8 mouse cellular contexts compared by ENCODE assay signal in genomic region chr19:46305432-46306267, GRCm38 (mm10). TPM values are rescaled to one million over a fixed set of nuclear protein-coding genes. Genes with fewer than 3 reads are reported as not detected.
DNase-seq lines count a peak whose midpoint lies in the region; ATAC-seq lines count a peak whose summit lies in the region.

No protein-coding gene starts in this region.

- peak; percentile 96 for DNase-seq in CD4-positive helper T cell, adult 2 months (ENCODE audit: low read depth, low spot score)
- peak; percentile 92 to 97 for DNase-seq in adrenal gland, adult (ENCODE audit: inconsistent age in 2 of 2, low spot score in 1 of 2)
- DNase-seq in lung, adult 18-20 months, result peak; percentile 89 to 92
- peak; percentile 82 to 84 for DNase-seq in thymus, adult 18-20 months

- H3K4me3 ChIP-seq in embryonic facial prominence, embryonic 13.5 days, result peak overlapping the region; percentile 69
- peak overlapping the region; percentile 72 for H3K4me3 ChIP-seq in heart, embryonic 11.5 days (ENCODE audit: low read depth, low read length)
- H3K4me3 ChIP-seq in kidney, embryonic 14.5 days (ENCODE audit: low read length), result peak overlapping the region; percentile 73
- peak overlapping the region; percentile 47 for H3K4me3 ChIP-seq in neural tube, embryonic 12.5 days

- H3K36me3 ChIP-seq in embryonic facial prominence, embryonic 13.5 days, result peaks cover 18% of the 10 kb centered on the region
- H3K36me3 ChIP-seq in heart, embryonic 11.5 days (ENCODE audit: control insufficient read depth, insufficient read depth, low read length), result 0 out of 2 replicates have a peak, but pooled peaks cover 2% of the 10 kb centered on the region
- peaks cover 5% of the 10 kb centered on the region for H3K36me3 ChIP-seq in kidney, embryonic 14.5 days (ENCODE audit: control insufficient read depth, insufficient read depth, low read length)
- peaks cover 3% of the 10 kb centered on the region; the same call in 1 of the 2 replicates for H3K36me3 ChIP-seq in neural tube, embryonic 12.5 days

- peaks cover 26% of the 10 kb centered on the region for H3K4me1 ChIP-seq in embryonic facial prominence, embryonic 13.5 days
- H3K4me1 ChIP-seq in heart, embryonic 11.5 days (ENCODE audit: control insufficient read depth, insufficient read depth, low read length), result peaks cover 15% of the 10 kb centered on the region
- H3K4me1 ChIP-seq in kidney, embryonic 14.5 days (ENCODE audit: control insufficient read depth, insufficient read depth, low read length), result peaks cover 14% of the 10 kb centered on the region
- peaks cover 27% of the 10 kb centered on the region for H3K4me1 ChIP-seq in neural tube, embryonic 12.5 days

- WGBS in embryonic facial prominence, embryonic 13.5 days, result under 1% methylated on average over 40 of the region's 43 CpGs
- WGBS in heart, embryonic 11.5 days (ENCODE audit: insufficient replicate concordance), result under 1% methylated on average over 42 of the region's 43 CpGs
- under 1% methylated on average over 42 of the region's 43 CpGs for WGBS in kidney, embryonic 14.5 days
- under 1% methylated on average over 42 of the region's 43 CpGs for WGBS in neural tube, embryonic 12.5 days

- peak; percentile 67 for ATAC-seq in embryonic facial prominence, embryonic 13.5 days (ENCODE audit: insufficient number of reproducible peaks, insufficient read depth, low FRiP score, low TSS enrichment, low read depth)
- ATAC-seq in heart, embryonic 11.5 days (replicated peaks; ENCODE audit: insufficient number of reproducible peaks, low FRiP score, low TSS enrichment), result peak; percentile 76
- peak; percentile 64 for ATAC-seq in kidney, embryonic 14.5 days (ENCODE audit: low FRiP score, low TSS enrichment)
- peak; percentile 43 for ATAC-seq in neural tube, embryonic 12.5 days (ENCODE audit: low FRiP score, low read depth)

- H3K4me2 ChIP-seq in embryonic facial prominence, embryonic 13.5 days, result peak overlapping the region; percentile 97
- H3K4me2 ChIP-seq in heart, embryonic 11.5 days, result peak overlapping the region; percentile 100
- H3K4me2 ChIP-seq in kidney, embryonic 14.5 days (replicated peaks; ENCODE audit: low read depth, low read length), result peak overlapping the region; percentile 98
- peak overlapping the region; percentile 92 for H3K4me2 ChIP-seq in neural tube, embryonic 12.5 days (replicated peaks)

- peak overlapping the region; percentile 60; the same call in 1 of the 2 replicates for H3K27ac ChIP-seq in embryonic facial prominence, embryonic 13.5 days
- peak overlapping the region; percentile 70 for H3K27ac ChIP-seq in heart, embryonic 11.5 days (ENCODE audit: low read depth, low read length)
- H3K27ac ChIP-seq in kidney, embryonic 14.5 days (ENCODE audit: low read depth, low read length), result peak overlapping the region; percentile 82
- no peak overlapping the region for H3K27ac ChIP-seq in neural tube, embryonic 12.5 days

- peak overlapping the region; percentile 76 for H3K9ac ChIP-seq in embryonic facial prominence, embryonic 13.5 days
- H3K9ac ChIP-seq in heart, embryonic 11.5 days (ENCODE audit: low read depth, low read length), result peak overlapping the region; percentile 79
- H3K9ac ChIP-seq in kidney, embryonic 14.5 days (ENCODE audit: low read depth, low read length), result peak overlapping the region; percentile 63
- peak overlapping the region; percentile 56 for H3K9ac ChIP-seq in neural tube, embryonic 12.5 days

- no peaks in the 10 kb centered on the region for H3K9me3 ChIP-seq in embryonic facial prominence, embryonic 13.5 days
- H3K9me3 ChIP-seq in heart, embryonic 11.5 days (replicated peaks; ENCODE audit: control insufficient read depth, low read length), result no peaks in the 10 kb centered on the region
- H3K9me3 ChIP-seq in kidney, embryonic 14.5 days (ENCODE audit: control insufficient read depth, low read length), result no peaks in the 10 kb centered on the region
- no peaks in the 10 kb centered on the region for H3K9me3 ChIP-seq in neural tube, embryonic 12.5 days

- peaks cover 30% of the 10 kb centered on the region for H3K27me3 ChIP-seq in embryonic facial prominence, embryonic 13.5 days
- H3K27me3 ChIP-seq in heart, embryonic 11.5 days (ENCODE audit: control insufficient read depth, insufficient read depth, low read length), result peaks cover 24% of the 10 kb centered on the region
- peaks cover 10% of the 10 kb centered on the region; the same call in 1 of the 2 replicates for H3K27me3 ChIP-seq in kidney, embryonic 14.5 days (ENCODE audit: control insufficient read depth, insufficient read depth, low read length)
- peaks cover 36% of the 10 kb centered on the region for H3K27me3 ChIP-seq in neural tube, embryonic 12.5 days (replicated peaks)

RNA-seq across cellular contexts. Expression of gene Nfkb2, which starts 1.5 kb away (rescaled TPM):
- 9.0 and 9.5 TPM in 2 replicates for polyA plus RNA-seq in embryonic facial prominence, embryonic 13.5 days (2015; fragmentation: Nextera tagmentation; extraction: Ambion mirVana)
- 6.8 and 7.3 TPM in 2 replicates for polyA plus RNA-seq in heart, embryonic 11.5 days (2014; fragmentation: Nextera tagmentation; extraction: Ambion mirVana)
- polyA plus RNA-seq in kidney, embryonic 14.5 days (2014; fragmentation: Nextera tagmentation; extraction: Ambion mirVana), result 6.3 and 8.9 TPM in 2 replicates
- polyA plus RNA-seq in neural tube, embryonic 12.5 days (2016; fragmentation: Nextera tagmentation; extraction: Ambion mirVana), result 3.9 and 4.0 TPM in 2 replicates

RNA-seq across cellular contexts. Expression of gene Psd, which starts 21.3 kb away (rescaled TPM):
- polyA plus RNA-seq in embryonic facial prominence, embryonic 13.5 days (2015; fragmentation: Nextera tagmentation; extraction: Ambion mirVana), result 5.0 and 6.0 TPM in 2 replicates
- 8.8 and 9.1 TPM in 2 replicates for polyA plus RNA-seq in heart, embryonic 11.5 days (2014; fragmentation: Nextera tagmentation; extraction: Ambion mirVana)
- 1.7 and 1.8 TPM in 2 replicates for polyA plus RNA-seq in kidney, embryonic 14.5 days (2014; fragmentation: Nextera tagmentation; extraction: Ambion mirVana)
- 29.9 and 31.6 TPM in 2 replicates for polyA plus RNA-seq in neural tube, embryonic 12.5 days (2016; fragmentation: Nextera tagmentation; extraction: Ambion mirVana)

RNA-seq across cellular contexts. Expression of gene Fbxl15, which starts 22.3 kb away (rescaled TPM):
- 15.1 and 16.5 TPM in 2 replicates for polyA plus RNA-seq in embryonic facial prominence, embryonic 13.5 days (2015; fragmentation: Nextera tagmentation; extraction: Ambion mirVana)
- 9.6 and 9.7 TPM in 2 replicates for polyA plus RNA-seq in heart, embryonic 11.5 days (2014; fragmentation: Nextera tagmentation; extraction: Ambion mirVana)
- 14.2 and 18.2 TPM in 2 replicates for polyA plus RNA-seq in kidney, embryonic 14.5 days (2014; fragmentation: Nextera tagmentation; extraction: Ambion mirVana)
- polyA plus RNA-seq in neural tube, embryonic 12.5 days (2016; fragmentation: Nextera tagmentation; extraction: Ambion mirVana), result 26.8 and 28.2 TPM in 2 replicates

RNA-seq across cellular contexts. Expression of gene Cuedc2, which starts 32.9 kb away (rescaled TPM):
- polyA plus RNA-seq in embryonic facial prominence, embryonic 13.5 days (2015; fragmentation: Nextera tagmentation; extraction: Ambion mirVana), result 177 and 188 TPM in 2 replicates
- 124 and 139 TPM in 2 replicates for polyA plus RNA-seq in heart, embryonic 11.5 days (2014; fragmentation: Nextera tagmentation; extraction: Ambion mirVana)
- 164 and 165 TPM in 2 replicates for polyA plus RNA-seq in kidney, embryonic 14.5 days (2014; fragmentation: Nextera tagmentation; extraction: Ambion mirVana)
- 284 and 289 TPM in 2 replicates for polyA plus RNA-seq in neural tube, embryonic 12.5 days (2016; fragmentation: Nextera tagmentation; extraction: Ambion mirVana)

RNA-seq across cellular contexts. Expression of gene Mfsd13a, which starts 35.3 kb away (rescaled TPM):
- 3.3 and 4.3 TPM in 2 replicates for polyA plus RNA-seq in embryonic facial prominence, embryonic 13.5 days (2015; fragmentation: Nextera tagmentation; extraction: Ambion mirVana)
- 3.1 and 4.0 TPM in 2 replicates for polyA plus RNA-seq in heart, embryonic 11.5 days (2014; fragmentation: Nextera tagmentation; extraction: Ambion mirVana)
- 7.9 and 10.8 TPM in 2 replicates for polyA plus RNA-seq in kidney, embryonic 14.5 days (2014; fragmentation: Nextera tagmentation; extraction: Ambion mirVana)
- 8.5 and 9.3 TPM in 2 replicates for polyA plus RNA-seq in neural tube, embryonic 12.5 days (2016; fragmentation: Nextera tagmentation; extraction: Ambion mirVana)
